Mouse (Mus musculus) cerebellum, adult 11-12 months (tissue): Measurements from ENCODE around the gene Gm3248.
A peak's percentile ranks its signal among the peaks of the same experiment; 100 is the strongest.
"Not testable (repeated sequence)": the region's sequence is repeated elsewhere in the genome, so short reads cannot be mapped to it uniquely, and the experiment has no call there.

ENCODE experiments used
- DNase-seq: peaks from one replicate; pipeline ENCODE4 v3.0.0; 2022

Gene Gm3248

DNA sequence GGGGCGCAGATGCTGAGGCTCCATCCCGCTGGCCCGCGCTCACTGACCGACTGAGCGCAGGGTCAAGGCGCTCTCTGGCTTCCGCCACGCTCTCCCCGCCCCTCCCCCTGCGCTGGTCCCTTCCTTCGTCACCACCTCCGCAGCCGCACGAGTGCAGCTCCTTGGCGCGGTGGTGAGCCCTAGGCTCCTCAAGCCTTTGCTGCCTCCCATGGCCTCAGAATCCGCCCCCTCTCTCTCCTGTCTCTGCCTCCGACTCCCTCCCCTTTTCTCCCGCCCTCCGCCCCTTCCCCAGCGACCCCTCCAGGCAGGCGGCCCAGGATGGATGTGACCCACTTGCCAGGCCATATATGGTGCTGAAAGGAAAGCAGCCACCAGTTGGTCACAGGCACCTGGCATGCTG is at the start of gene Gm3248:
Gene Gm3248 (minus strand): TSS at position 111 of the 400 bp plus-strand sequence.
- peak; percentile 20 for DNase-seq

DNA sequence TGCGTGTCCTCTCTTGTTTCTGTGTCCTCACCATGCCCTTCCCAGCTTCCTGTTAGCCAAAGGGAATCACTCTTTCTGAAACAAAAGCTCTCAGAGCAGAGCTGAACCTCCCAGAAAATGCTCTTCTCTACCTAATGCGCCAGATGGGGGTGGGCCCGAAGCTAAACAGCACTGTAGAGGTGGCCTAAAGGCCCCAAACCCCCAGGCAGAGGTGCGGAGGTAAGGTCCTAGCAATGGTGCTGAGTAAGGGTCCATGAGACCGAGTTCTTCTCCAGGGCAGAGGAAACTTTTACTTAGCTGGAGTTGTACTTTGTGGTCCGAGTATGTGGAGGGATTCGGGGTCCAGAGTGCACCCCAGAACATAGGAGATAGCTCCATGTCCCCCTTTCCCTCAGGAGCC is 25.6 kb upstream of the Gm3248 start:
- DNase-seq: peak; percentile 2

DNA sequence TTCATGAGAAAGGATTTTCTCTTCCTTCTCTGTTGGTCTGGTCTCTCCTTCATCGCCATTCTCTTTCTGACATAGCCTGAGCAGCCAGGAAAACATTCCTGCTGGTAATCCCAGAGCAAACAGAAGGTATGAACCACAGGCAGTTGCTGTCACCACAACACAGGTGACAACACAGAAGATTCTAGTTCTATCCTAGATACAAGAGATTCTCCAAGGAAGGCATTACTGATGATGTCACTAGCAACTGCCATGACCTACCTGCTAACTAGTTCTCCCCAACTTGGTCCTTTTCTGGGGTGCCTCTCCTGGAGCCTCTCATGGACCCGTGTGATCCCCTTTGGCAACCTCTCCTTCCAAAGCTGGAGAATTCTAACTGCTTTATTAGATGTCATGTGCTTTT is 17.5 kb upstream of the Gm3248 start, which contains the start of gene Gm3453:
Gene Gm3453 (minus strand): TSS at position 101 of the 400 bp plus-strand sequence.
- not testable (repeated sequence) for DNase-seq

DNA sequence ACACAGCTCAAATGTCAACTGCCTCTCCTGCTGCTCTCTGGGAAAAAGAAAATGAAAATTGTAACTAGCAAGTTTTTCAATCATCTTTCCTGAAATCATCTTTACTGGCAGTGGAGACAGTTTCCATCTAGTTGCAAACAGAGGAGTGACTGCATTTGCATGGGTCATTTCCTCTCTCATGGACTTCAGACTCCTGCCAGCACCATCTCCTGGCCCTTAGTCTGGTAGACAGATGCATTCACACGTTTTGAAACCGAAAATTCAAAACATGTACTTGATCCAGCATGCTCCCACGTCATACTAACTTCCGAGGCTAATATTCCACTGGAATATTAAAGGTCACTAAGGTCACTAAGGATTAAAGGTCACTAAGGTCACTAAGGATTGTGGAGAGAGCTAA is 896 bp upstream of the Gm3248 start:
- DNase-seq: not testable (repeated sequence)

- DNase-seq: peak; percentile 2
Observed at GRCm38 (mm10) chr14:5961102-5961501, 443 bp downstream of the Gm3248 start.

DNA sequence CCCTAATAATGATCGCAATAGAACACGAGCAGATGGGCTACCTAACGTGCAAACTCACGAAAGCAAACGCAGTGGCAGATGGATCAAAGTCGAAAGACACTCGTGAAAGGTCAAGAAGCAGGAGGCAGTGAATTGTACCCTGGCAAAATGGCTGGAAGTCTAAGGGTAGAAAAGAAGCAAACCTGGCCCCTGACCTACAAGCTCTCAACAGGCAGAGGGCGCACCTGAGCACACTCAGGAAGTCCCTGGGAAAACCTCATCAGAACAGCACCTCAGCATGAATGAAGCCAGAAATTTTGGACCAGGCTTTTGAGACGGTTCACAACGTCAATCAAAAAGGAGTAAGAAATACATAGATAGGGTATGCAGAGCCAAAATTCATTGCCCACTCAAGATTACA is 1.1 kb downstream of the Gm3248 start:
- DNase-seq: peak; percentile 8

- not testable (repeated sequence) for DNase-seq
Observed at GRCm38 (mm10) chr14:5923276-5923675, 38.3 kb downstream of the Gm3248 start.

GRCm38 (mm10) chr14:5918330-5918942 is 43.1 kb downstream of the Gm3248 start:
- DNase-seq: not testable (repeated sequence)

GRCm38 (mm10) chr14:5913701-5914100 is 47.8 kb downstream of the Gm3248 start:
- not testable (repeated sequence) for DNase-seq
